Mouse (Mus musculus): ENCODE measurements around the gene Ybx2. TPM values are rescaled to one million over a fixed set of nuclear protein-coding genes. Genes with fewer than 3 reads are reported as not detected.

Ybx2 gene
- polyA plus RNA-seq, 1 experiment, result 0.02 TPM

DNA sequence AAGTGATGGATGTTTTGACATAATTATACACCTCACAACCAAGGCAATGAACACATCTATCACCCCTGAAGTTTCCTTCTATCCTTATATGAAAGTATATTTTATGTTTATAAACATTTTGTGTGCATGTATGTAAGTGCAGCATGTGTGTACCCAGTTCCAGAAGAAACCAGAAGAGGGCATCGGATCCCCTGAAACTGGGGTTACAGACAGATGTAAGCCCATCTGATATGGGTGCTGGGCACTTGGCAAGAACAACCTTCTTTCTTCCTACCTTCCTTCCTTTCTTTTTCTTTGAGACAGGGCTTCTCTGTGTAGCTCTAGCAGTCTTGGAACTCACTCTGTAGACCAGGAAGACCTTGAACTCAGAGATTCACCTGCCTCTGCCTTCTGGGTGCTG lies 20.6 kb downstream of the Ybx2 start:
- H3K36me3 ChIP-seq (ENCODE audit: control insufficient read depth, insufficient read depth), result no peaks in the 10 kb centered on the region
- TF ChIP-seq MAX (IDR thresholded peaks at IDR 0.05), result no peak
- no peak for TF ChIP-seq MYOG (IDR thresholded peaks at IDR 0.05; ENCODE audit: control insufficient read depth, extremely low read depth, insufficient read length)
- TF ChIP-seq MYOD1 (IDR thresholded peaks at IDR 0.05; ENCODE audit: control insufficient read depth, insufficient read length, low read depth), result no peak
- TF ChIP-seq CEBPB (IDR thresholded peaks at IDR 0.05; ENCODE audit: low read depth), result no peak
- TF ChIP-seq FOSL1 (IDR thresholded peaks at IDR 0.05; ENCODE audit: insufficient read depth, low read length, poor library complexity, severe bottlenecking), result no peak
- no peak for TF ChIP-seq USF1 (IDR thresholded peaks at IDR 0.05; ENCODE audit: low read depth)
- TF ChIP-seq CTCF (IDR thresholded peaks at IDR 0.05; ENCODE audit: control insufficient read depth, insufficient read depth, insufficient read length), result no peak
- no peaks in the 10 kb centered on the region for H3K79me2 ChIP-seq (ENCODE audit: control insufficient read depth, insufficient read depth)
- no peak overlapping the region for H3K4me3 ChIP-seq (ENCODE audit: insufficient read depth, poor library complexity, severe bottlenecking)
- no peak overlapping the region for H3ac ChIP-seq (ENCODE audit: control insufficient read depth, insufficient read length, low read depth)
- no peaks in the 10 kb centered on the region for H3K79me3 ChIP-seq (ENCODE audit: low read depth)
- H3K27me3 ChIP-seq (ENCODE audit: control insufficient read depth, insufficient read depth, insufficient read length), result no peaks in the 10 kb centered on the region

DNA sequence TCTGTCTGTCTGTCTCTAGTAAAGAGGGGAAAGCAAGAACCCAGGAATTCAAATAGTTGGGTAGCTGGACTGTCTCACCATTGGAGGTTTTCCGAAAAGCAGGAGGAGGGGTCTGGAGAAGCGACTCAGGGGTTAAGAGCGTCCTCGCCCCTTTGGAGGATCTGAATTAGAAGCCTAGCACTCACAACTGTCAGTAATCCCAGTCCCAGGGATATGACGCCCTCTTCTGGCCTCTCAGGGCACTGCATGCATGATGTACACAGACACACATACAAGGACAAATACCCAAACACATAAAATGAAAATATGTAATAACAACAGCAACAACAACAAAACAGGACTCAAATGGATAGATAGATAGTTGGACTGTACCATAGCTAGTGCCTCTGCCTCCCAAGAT lies 25.0 kb downstream of the Ybx2 start:
- H3ac ChIP-seq (ENCODE audit: control insufficient read depth, insufficient read length, low read depth), result no peak overlapping the region
- H3K79me3 ChIP-seq (ENCODE audit: low read depth), result no peaks in the 10 kb centered on the region
- peaks cover 20% of the 10 kb centered on the region for H3K27me3 ChIP-seq (ENCODE audit: control insufficient read depth, insufficient read depth, insufficient read length)
- H3K4me3 ChIP-seq (ENCODE audit: insufficient read depth, poor library complexity, severe bottlenecking), result no peak overlapping the region
- H3K79me2 ChIP-seq (ENCODE audit: control insufficient read depth, insufficient read depth), result no peaks in the 10 kb centered on the region
- no peaks in the 10 kb centered on the region for H3K36me3 ChIP-seq (ENCODE audit: control insufficient read depth, insufficient read depth)
- TF ChIP-seq CTCF (IDR thresholded peaks at IDR 0.05; ENCODE audit: control insufficient read depth, insufficient read depth, insufficient read length) (peak; percentile 2), USF1 (IDR thresholded peaks at IDR 0.05; ENCODE audit: low read depth) (no peak)

DNA sequence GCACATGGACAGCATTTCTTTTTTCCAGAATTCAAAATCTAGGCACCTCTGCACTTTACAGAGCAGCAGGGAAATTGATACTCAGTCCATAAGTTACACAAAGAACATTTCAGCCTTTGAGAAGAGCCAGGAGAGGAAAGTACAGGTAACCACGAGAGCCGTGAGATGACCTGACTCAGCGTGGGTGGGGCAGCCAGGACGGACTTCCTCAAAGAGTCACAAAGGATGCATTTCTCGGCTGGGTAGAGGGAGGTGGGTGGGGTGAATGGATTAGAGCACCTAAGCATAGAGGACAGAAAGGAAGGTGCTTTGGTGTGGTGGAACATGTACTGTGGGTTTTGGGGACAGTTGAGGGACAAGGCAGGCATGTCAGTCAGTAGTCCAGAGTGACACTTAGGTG lies 26.2 kb downstream of the Ybx2 start:
- Histone ChIP-seq H3ac (ENCODE audit: control insufficient read depth, insufficient read length, low read depth) (no peak overlapping the region), H3K4me3 (ENCODE audit: insufficient read depth, poor library complexity, severe bottlenecking) (no peak overlapping the region), H3K79me3 (ENCODE audit: low read depth) (no peaks in the 10 kb centered on the region), H3K27me3 (ENCODE audit: control insufficient read depth, insufficient read depth, insufficient read length) (peaks cover 27% of the 10 kb centered on the region), H3K36me3 (ENCODE audit: control insufficient read depth, insufficient read depth) (no peaks in the 10 kb centered on the region), H3K79me2 (ENCODE audit: control insufficient read depth, insufficient read depth) (no peaks in the 10 kb centered on the region)
- no peak for TF ChIP-seq CTCF (IDR thresholded peaks at IDR 0.05; ENCODE audit: control insufficient read depth, insufficient read depth, insufficient read length)

DNA sequence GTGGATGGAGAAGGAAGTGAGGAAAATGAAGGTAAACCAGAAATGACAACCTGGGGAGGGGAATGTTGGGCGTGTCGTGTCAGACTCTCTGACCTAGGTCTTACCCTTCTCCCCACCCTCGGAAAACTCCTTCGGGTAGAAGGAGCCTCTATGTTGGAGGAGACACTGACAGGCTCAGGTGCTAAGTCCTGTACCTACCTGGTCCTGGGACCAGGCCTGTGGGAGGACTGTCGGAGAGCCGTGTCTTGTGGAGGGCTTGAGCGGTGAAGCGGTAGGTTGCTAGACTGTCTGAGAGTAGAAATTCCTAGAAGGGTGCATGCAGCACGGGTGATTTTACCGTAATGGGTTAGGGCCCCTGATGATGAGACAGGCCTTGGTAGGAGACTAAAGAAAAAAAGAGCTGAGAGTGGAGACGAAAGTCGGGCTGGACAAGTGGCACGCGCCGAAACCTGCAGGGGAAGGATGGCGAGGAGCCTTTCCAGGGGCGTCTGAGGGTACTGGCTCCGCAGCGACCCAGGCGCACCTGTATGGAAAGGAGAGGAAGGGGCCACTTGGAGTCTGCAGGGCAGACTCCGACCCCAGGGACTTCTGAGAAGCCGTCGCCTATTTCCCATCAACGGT lies 29.2 kb downstream of the Ybx2 start, which contains the start of gene Cldn7:
TSS of gene Cldn7 (plus strand) at position 130 of the 621 bp plus-strand sequence.
- H3K79me2 ChIP-seq (ENCODE audit: control insufficient read depth, insufficient read depth), result no peaks in the 10 kb centered on the region
- peaks cover 27% of the 10 kb centered on the region for H3K27me3 ChIP-seq (ENCODE audit: control insufficient read depth, insufficient read depth, insufficient read length)
- peaks cover 20% of the 10 kb centered on the region for H3K36me3 ChIP-seq (ENCODE audit: control insufficient read depth, insufficient read depth)
- H3K79me3 ChIP-seq (ENCODE audit: low read depth), result no peaks in the 10 kb centered on the region
- H3ac ChIP-seq (ENCODE audit: control insufficient read depth, insufficient read length, low read depth), result no peak within 1 kb of the TSS
- H3K4me3 ChIP-seq (ENCODE audit: insufficient read depth, poor library complexity, severe bottlenecking), result no peak within 1 kb of the TSS
- TF ChIP-seq CEBPB (IDR thresholded peaks at IDR 0.05; ENCODE audit: low read depth) (no peak), MAX (IDR thresholded peaks at IDR 0.05) (no peak), USF1 (IDR thresholded peaks at IDR 0.05; ENCODE audit: low read depth) (no peak), CTCF (IDR thresholded peaks at IDR 0.05; ENCODE audit: control insufficient read depth, insufficient read depth, insufficient read length) (no peak), MYOG (IDR thresholded peaks at IDR 0.05; ENCODE audit: control insufficient read depth, extremely low read depth, insufficient read length) (no peak), MYOD1 (IDR thresholded peaks at IDR 0.05; ENCODE audit: control insufficient read depth, insufficient read length, low read depth) (no peak), FOSL1 (IDR thresholded peaks at IDR 0.05; ENCODE audit: insufficient read depth, low read length, poor library complexity, severe bottlenecking) (no peak)

DNA sequence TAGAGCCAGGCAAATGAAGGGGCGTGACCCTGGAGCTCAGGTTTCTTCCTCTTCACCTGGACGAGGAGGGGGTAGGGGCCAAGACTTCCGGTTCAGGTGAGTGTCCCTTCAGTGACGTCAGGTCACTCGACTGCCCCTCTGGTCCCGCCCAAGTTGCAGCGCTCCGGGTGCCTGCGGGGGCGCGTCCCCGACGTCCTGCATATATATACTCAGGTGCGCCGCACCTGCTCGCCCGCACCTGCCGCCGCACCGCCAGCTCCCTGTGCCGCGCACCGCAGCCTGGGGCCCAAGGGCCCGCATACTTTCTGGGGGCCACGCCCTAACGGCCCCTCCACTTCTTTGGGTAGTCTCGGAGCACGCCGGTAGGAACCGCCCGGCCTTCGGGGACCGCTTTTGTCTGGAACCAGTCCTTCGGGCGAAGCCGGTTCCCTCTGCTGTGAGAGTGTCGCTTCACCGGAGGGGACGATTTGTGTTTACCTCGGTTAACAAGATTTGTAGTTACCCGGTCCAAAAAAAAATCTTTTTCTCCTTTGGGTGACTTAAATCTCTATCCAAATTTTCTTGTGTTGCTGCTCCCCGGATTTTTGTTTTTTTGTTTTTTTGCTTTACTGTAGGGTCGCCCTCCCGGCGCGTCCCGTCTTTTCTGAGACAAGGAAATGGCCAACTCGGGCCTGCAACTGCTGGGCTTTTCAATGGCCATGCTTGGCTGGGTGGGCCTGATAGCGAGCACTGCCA lies 29.8 kb downstream of the Ybx2 start:
- TF ChIP-seq MAX (IDR thresholded peaks at IDR 0.05) (no peak), FOSL1 (IDR thresholded peaks at IDR 0.05; ENCODE audit: insufficient read depth, low read length, poor library complexity, severe bottlenecking) (no peak)
- Histone ChIP-seq H3K4me3 (ENCODE audit: insufficient read depth, poor library complexity, severe bottlenecking) (no peak overlapping the region), H3K27me3 (ENCODE audit: control insufficient read depth, insufficient read depth, insufficient read length) (peaks cover 27% of the 10 kb centered on the region), H3K36me3 (ENCODE audit: control insufficient read depth, insufficient read depth) (peaks cover 27% of the 10 kb centered on the region), H3K79me3 (ENCODE audit: low read depth) (no peaks in the 10 kb centered on the region), H3ac (ENCODE audit: control insufficient read depth, insufficient read length, low read depth) (no peak overlapping the region), H3K79me2 (ENCODE audit: control insufficient read depth, insufficient read depth) (no peaks in the 10 kb centered on the region)

DNA sequence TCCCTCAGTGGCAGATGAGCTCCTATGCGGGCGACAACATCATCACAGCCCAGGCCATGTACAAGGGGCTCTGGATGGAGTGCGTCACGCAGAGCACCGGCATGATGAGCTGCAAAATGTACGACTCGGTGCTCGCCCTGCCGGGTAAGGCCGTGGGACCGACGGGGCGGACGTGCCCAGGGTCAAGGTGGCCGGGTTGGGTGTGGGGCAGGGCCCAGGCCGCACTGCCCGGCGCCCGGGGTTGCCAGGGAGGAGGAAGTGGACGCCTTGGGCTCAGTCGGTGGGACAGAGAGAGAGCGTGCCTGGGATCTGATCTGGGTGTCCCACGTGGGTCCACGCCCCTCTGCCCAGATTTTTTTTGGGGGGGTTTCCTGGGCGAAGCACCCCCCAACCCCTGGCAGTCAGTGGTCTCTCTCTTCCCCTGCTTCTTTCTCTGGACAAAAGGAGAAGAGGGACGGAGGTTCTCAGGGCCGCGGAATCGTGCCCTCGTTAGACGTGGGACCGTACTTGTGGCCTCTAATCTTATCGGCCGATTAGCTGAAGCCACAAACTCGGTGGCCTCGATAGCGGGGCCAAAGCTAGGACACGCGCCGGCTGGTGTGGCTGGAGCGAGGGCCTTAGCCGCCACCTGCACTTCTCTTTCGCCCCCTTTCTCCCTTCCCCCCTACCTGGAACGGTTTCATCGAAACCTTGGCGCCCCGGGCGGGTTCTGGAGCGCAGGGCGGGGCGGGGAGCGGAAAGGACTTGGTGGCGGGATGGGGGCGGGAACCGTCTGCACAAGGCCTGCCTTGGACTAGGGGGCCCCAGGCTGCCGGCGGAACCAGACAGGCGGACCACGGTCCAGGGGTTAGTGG lies 30.6 kb downstream of the Ybx2 start:
- Histone ChIP-seq H3K27me3 (ENCODE audit: control insufficient read depth, insufficient read depth, insufficient read length) (peaks cover 27% of the 10 kb centered on the region), H3K36me3 (ENCODE audit: control insufficient read depth, insufficient read depth) (peaks cover 27% of the 10 kb centered on the region), H3ac (ENCODE audit: control insufficient read depth, insufficient read length, low read depth) (no peak overlapping the region), H3K79me2 (ENCODE audit: control insufficient read depth, insufficient read depth) (no peaks in the 10 kb centered on the region), H3K79me3 (ENCODE audit: low read depth) (no peaks in the 10 kb centered on the region), H3K4me3 (ENCODE audit: insufficient read depth, poor library complexity, severe bottlenecking) (no peak overlapping the region)
- no peak for TF ChIP-seq FOSL1 (IDR thresholded peaks at IDR 0.05; ENCODE audit: insufficient read depth, low read length, poor library complexity, severe bottlenecking)
- TF ChIP-seq MYOG (IDR thresholded peaks at IDR 0.05; ENCODE audit: control insufficient read depth, extremely low read depth, insufficient read length), result no peak
- no peak for TF ChIP-seq MYOD1 (IDR thresholded peaks at IDR 0.05; ENCODE audit: control insufficient read depth, insufficient read length, low read depth)
- no peak for TF ChIP-seq CTCF (IDR thresholded peaks at IDR 0.05; ENCODE audit: control insufficient read depth, insufficient read depth, insufficient read length)
- TF ChIP-seq USF1 (IDR thresholded peaks at IDR 0.05; ENCODE audit: low read depth), result no peak
- no peak for TF ChIP-seq CEBPB (IDR thresholded peaks at IDR 0.05; ENCODE audit: low read depth)
- TF ChIP-seq MAX (IDR thresholded peaks at IDR 0.05), result no peak
